Mouse (Mus musculus) cortical plate, adult 2 months (tissue): ENCODE data around the gene Unc93b1.

ENCODE experiments used
- CTCF ChIP-seq: fragments of 200-500 bp; IDR thresholded peaks from 2 replicates; pipeline ENCODE4 v1.5.1; 2011; ENCODE audit warnings: mild to moderate bottlenecking, control low read depth, low read length; ENCODE audit not compliant: insufficient read depth; ENCODE audit errors: extremely low read depth
- POLR2A ChIP-seq: fragments of 200-500 bp; IDR thresholded peaks from 2 replicates; pipeline ENCODE4 v1.6.1; 2011; ENCODE audit warnings: mild to moderate bottlenecking, low read length, control low read depth; ENCODE audit not compliant: insufficient read depth; ENCODE audit errors: extremely low read depth

- TF ChIP-seq POLR2A (0 out of 2 replicates have a peak, but pooled peaks have one; percentile 35), CTCF (no peak)
These were observed 51.3 kb downstream of the Unc93b1 start, which contains the start of gene Acy3 for GRCm38 (mm10) chr19:3986334-3986733.
